Mouse (Mus musculus) testis, adult 2 months (tissue): ENCODE measurements around the gene Gm11554. TPM values are rescaled to one million over a fixed set of nuclear protein-coding genes. Genes with fewer than 3 reads are reported as not detected.
"Not testable (repeated sequence)": the region's sequence is repeated elsewhere in the genome, so short reads cannot be mapped to it uniquely, and the experiment has no call there.

Source experiments
- H3K27ac ChIP-seq: fragments of 200-500 bp; 2 replicates; pipeline ENCODE4 v1.5.1; 2012; ENCODE audit warnings: low read depth, low read length; ENCODE audit not compliant: control insufficient read depth, insufficient read depth
- H3K27me3 ChIP-seq: fragments of 200-500 bp; 2 replicates; pipeline ENCODE4 v1.6.1; 2012; ENCODE audit warnings: mild to moderate bottlenecking, low read length, moderate library complexity; ENCODE audit not compliant: control insufficient read depth, insufficient read depth
- H3K36me3 ChIP-seq: fragments of 200-500 bp; 2 replicates; pipeline ENCODE4 v1.6.1; 2012; ENCODE audit warnings: mild to moderate bottlenecking, low read length; ENCODE audit not compliant: control insufficient read depth, insufficient read depth
- H3K4me1 ChIP-seq: fragments of 200-500 bp; 2 replicates; pipeline ENCODE4 v1.6.1; 2012; ENCODE audit warnings: low read length; ENCODE audit not compliant: control insufficient read depth, insufficient read depth
- H3K4me3 ChIP-seq: fragments of 200-500 bp; 2 replicates; pipeline ENCODE4 v1.5.1; 2012; ENCODE audit warnings: low read depth, mild to moderate bottlenecking, low read length, moderate library complexity, mixed read lengths; ENCODE audit not compliant: control insufficient read depth
- CTCF ChIP-seq: fragments of 200-500 bp; IDR thresholded peaks from 2 replicates; pipeline ENCODE4 v1.5.1; 2012; ENCODE audit warnings: low read depth, mild to moderate bottlenecking, inconsistent platforms, low read length, moderate library complexity; ENCODE audit not compliant: control insufficient read depth, insufficient read depth, insufficient replicate concordance
- POLR2A ChIP-seq: fragments of 200-500 bp; IDR thresholded peaks from 2 replicates; pipeline ENCODE4 v1.6.1; 2012; ENCODE audit warnings: low read depth, mild to moderate bottlenecking, inconsistent platforms, low read length, moderate library complexity; ENCODE audit not compliant: control insufficient read depth
- polyA plus RNA-seq: library from polyadenylated mRNA; depleted of rRNA; stranded (reverse); fragments of >200 nt; gene quantifications from 2 replicates; pipeline ENCODE4 v1.2.3, GENCODE M21; 2012; rRNA removed

Gm11554 gene
- polyA plus RNA-seq, 1 experiment: not detected

DNA sequence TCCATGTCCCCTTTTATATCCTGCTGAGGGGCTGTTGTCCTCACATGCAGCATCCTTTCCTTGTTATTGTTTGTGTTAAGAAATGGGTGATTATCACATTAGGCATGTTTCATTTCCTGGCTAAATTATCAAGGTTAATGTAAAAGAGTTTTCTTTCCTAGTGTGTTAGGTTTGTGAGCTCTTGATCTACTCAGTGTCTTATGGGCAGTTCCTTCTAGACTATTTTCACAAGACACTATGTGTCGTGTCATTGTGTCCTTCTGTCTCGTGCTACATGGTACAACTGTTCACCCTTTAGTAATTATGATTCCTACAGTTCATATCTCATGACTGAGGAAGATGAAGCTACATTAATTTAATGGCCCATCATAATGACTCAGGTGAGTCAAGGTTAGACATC is 10.9 kb downstream of the Gm11554 start, which contains the start of gene Gm11596:
Gm11596 (minus strand) TSS at position 101 of the 400 bp plus-strand sequence.
- H3K4me3 ChIP-seq: no peak within 1 kb of the TSS
- no peak for TF ChIP-seq CTCF
- no peaks in the 10 kb centered on the region for H3K27me3 ChIP-seq
- no peaks in the 10 kb centered on the region for H3K4me1 ChIP-seq
- no peaks in the 10 kb centered on the region for H3K36me3 ChIP-seq
- no peak within 1 kb of the TSS for H3K27ac ChIP-seq

- not testable (repeated sequence) for H3K27ac ChIP-seq
These were observed 19.3 kb downstream of the Gm11554 start, which contains the start of gene Krtap4-9 for GRCm38 (mm10) chr11:99784900-99785299. Gene Krtap4-9, plus strand, starts transcription at chr11:99785200.

DNA sequence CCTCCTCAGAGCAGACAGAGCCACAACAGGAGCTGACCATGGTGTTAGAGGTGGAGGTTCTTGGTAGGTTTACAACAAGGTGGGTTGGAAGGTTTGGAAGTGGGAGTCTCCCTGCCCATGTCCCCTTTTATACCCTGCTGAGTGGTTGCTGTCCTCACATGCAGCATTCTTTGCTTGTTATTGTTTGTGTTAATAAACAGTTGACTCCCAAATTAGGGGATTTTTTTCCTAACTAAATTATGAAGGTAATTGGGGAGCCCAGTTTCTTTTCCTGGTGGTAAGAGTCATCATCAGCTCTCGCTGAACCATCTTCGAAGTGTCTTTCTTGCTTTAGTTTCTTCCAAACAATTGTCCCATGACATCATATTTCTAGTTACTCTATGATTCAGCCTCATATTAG is 23.6 kb downstream of the Gm11554 start, which contains the start of gene Krtap4-8:
Krtap4-8 (minus strand) TSS at position 101 of the 400 bp plus-strand sequence.
- TF ChIP-seq CTCF (no peak), POLR2A (no peak)
- Histone ChIP-seq H3K4me3 (no peak within 1 kb of the TSS), H3K4me1 (no peaks in the 10 kb centered on the region), H3K27ac (no peak within 1 kb of the TSS), H3K36me3 (no peaks in the 10 kb centered on the region), H3K27me3 (no peaks in the 10 kb centered on the region)

More at GRCm38 (mm10) chr11:99784900-99785299, 19.3 kb downstream of the Gm11554 start, which contains the start of gene Krtap4-9:
- H3K36me3 ChIP-seq, H3K27me3 ChIP-seq, H3K4me1 ChIP-seq, H3K4me3 ChIP-seq: not testable (repeated sequence)

DNA sequence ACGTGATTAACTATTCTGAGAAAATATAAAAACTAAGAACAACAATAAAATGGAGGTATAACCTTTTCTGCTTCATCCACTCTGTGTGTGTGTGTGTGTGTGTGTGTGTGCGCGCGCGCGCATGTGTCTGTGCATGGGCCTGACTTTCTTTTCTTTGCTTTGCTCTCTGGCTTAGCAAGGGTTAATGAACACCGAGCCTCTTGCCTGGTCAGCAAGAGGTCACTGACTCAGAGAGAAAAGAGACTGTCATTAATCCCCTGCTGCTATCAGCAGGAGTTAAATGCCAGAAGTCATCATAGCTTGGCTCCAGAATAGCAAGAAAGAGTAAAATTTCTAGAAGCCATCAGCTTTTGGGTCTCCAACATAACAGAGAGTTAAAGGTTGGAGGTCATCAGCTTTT is 25.8 kb downstream of the Gm11554 start:
- H3K4me3 ChIP-seq: no peak overlapping the region

DNA sequence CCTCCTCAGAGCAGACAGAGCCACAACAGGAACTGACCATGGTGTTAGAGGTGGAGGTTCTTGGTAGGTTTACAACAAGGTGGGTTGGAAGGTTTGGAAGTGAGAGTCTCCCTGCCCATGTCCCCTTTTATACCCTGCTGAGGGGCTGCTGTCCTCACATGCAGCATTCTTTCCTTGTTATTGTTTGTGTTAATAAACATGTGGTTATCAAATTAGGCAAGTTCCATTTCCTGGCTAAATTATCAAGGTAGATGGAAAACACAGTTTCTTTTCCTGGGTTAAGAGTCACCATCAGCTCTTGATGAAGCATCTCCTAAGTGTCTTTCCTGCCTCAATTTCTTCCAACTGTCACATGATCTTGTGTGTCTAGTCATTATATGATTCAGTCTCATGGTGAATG is 31.4 kb downstream of the Gm11554 start, which contains the start of gene Gm11595:
Gm11595 (minus strand) TSS at position 101 of the 400 bp plus-strand sequence.
- not testable (repeated sequence) for H3K27ac ChIP-seq, H3K4me3 ChIP-seq, H3K27me3 ChIP-seq, H3K36me3 ChIP-seq, H3K4me1 ChIP-seq

More for the DNA sequence above, 25.8 kb downstream of the Gm11554 start:
- Histone ChIP-seq H3K36me3 (no peaks in the 10 kb centered on the region), H3K27me3 (no peaks in the 10 kb centered on the region), H3K4me1 (no peaks in the 10 kb centered on the region), H3K27ac (no peak overlapping the region)
- TF ChIP-seq POLR2A (no peak), CTCF (no peak)

- no peaks in the 10 kb centered on the region for H3K4me1 ChIP-seq
These were observed 35.8 kb downstream of the Gm11554 start for GRCm38 (mm10) chr11:99768410-99768809.

DNA sequence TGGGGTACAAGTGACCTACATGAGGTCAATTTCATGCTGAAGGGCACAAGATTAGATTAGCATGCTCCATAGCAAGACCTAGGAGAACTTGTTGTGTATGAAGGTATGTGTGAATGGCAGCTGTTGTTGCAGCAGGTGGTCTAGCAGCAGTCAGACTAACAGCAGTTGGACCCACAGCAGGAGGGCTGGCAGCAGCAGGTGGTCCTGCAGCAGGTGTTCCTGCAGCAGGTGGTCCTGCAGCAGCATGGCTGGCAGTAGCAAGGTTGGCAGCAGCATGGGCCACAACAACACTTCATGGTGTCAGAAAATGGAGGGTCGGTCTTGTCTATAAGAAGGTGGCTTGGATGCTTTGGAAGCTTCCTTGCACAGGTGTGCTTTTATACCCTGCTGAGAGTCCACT is 45.4 kb downstream of the Gm11554 start:
- H3K27ac ChIP-seq: no peak overlapping the region
- H3K27me3 ChIP-seq: no peaks in the 10 kb centered on the region
- H3K4me1 ChIP-seq: no peaks in the 10 kb centered on the region
- H3K4me3 ChIP-seq: no peak overlapping the region
- TF ChIP-seq POLR2A (no peak), CTCF (no peak)
- no peaks in the 10 kb centered on the region for H3K36me3 ChIP-seq

More at GRCm38 (mm10) chr11:99768410-99768809, 35.8 kb downstream of the Gm11554 start:
- Histone ChIP-seq H3K36me3 (no peaks in the 10 kb centered on the region), H3K4me3 (no peak overlapping the region), H3K27me3 (no peaks in the 10 kb centered on the region), H3K27ac (no peak overlapping the region)
- TF ChIP-seq POLR2A (no peak), CTCF (no peak)

Other genes starting within 250 kb of the Gm11554 start
- not detected in 2 replicates for gene Krtap3-2, start 247.6 kb downstream of the Gm11554 start, polyA plus RNA-seq
- gene Gm11939, start 245.0 kb downstream of the Gm11554 start, polyA plus RNA-seq: not detected in 2 replicates
- 0.48 TPM in 1 of 2 replicates, not detected in the other for gene Krtap3-1, start 237.8 kb downstream of the Gm11554 start, polyA plus RNA-seq
- not detected in 2 replicates for gene Krtap1-5, start 223.4 kb downstream of the Gm11554 start, polyA plus RNA-seq
- not detected in 2 replicates for gene Krtap1-4, start 220.8 kb downstream of the Gm11554 start, polyA plus RNA-seq
- 0.12 TPM in 1 of 2 replicates, not detected in the other for gene Krtap1-3, start 213.1 kb downstream of the Gm11554 start, polyA plus RNA-seq
- not detected in 2 replicates for gene Krtap9-3, start 206.3 kb downstream of the Gm11554 start, polyA plus RNA-seq
- gene Gm11938, start 201.1 kb downstream of the Gm11554 start, polyA plus RNA-seq: not detected in 2 replicates
- not detected in 2 replicates for gene Gm11937, start 194.3 kb downstream of the Gm11554 start, polyA plus RNA-seq
- gene Krtap2-4, start 189.6 kb downstream of the Gm11554 start, polyA plus RNA-seq: 0.13 and 0.26 TPM in 2 replicates
- not detected in 2 replicates for gene Gm11562, start 184.0 kb downstream of the Gm11554 start, polyA plus RNA-seq
- not detected in 2 replicates for gene Krtap4-1, start 176.2 kb downstream of the Gm11554 start, polyA plus RNA-seq
- not detected in 2 replicates for gene Krtap4-2, start 169.4 kb downstream of the Gm11554 start, polyA plus RNA-seq
- gene Krtap4-7, start 160.4 kb downstream of the Gm11554 start, polyA plus RNA-seq: not detected in 2 replicates
- gene Gm11555, start 154.2 kb downstream of the Gm11554 start, polyA plus RNA-seq: not detected in 2 replicates
- not detected in 2 replicates for gene Gm11563, start 145.5 kb downstream of the Gm11554 start, polyA plus RNA-seq
- gene Krtap4-6, start 138.5 kb downstream of the Gm11554 start, polyA plus RNA-seq: 0.15 TPM in 1 of 2 replicates, not detected in the other
- not detected in 2 replicates for gene Gm14190, start 113.7 kb downstream of the Gm11554 start, polyA plus RNA-seq
- not detected in 2 replicates for gene Gm14180, start 70.2 kb downstream of the Gm11554 start, polyA plus RNA-seq
- gene Gm11595, start 31.5 kb downstream of the Gm11554 start, polyA plus RNA-seq: not detected in 2 replicates
- not detected in 2 replicates for gene Krtap4-8, start 23.7 kb downstream of the Gm11554 start, polyA plus RNA-seq
- gene Krtap4-9, start 19.2 kb downstream of the Gm11554 start, polyA plus RNA-seq: not detected in 2 replicates
- not detected in 2 replicates for gene Gm11596, start 11.0 kb downstream of the Gm11554 start, polyA plus RNA-seq
- not detected in 2 replicates for gene Gm11569, start 5.5 kb downstream of the Gm11554 start, polyA plus RNA-seq
- 0.14 and 0.28 TPM in 2 replicates for gene Krtap4-13, start 5.4 kb upstream of the Gm11554 start, polyA plus RNA-seq
- gene Gm11564, start 11.2 kb upstream of the Gm11554 start, polyA plus RNA-seq: 0.22 and 0.34 TPM in 2 replicates
- gene 2300003K06Rik, start 33.6 kb upstream of the Gm11554 start, polyA plus RNA-seq: not detected in 2 replicates
- gene Krtap4-16, start 47.2 kb upstream of the Gm11554 start, polyA plus RNA-seq: not detected in 2 replicates
- gene Gm11568, start 53.5 kb upstream of the Gm11554 start, polyA plus RNA-seq: not detected in 2 replicates
- not detected in 2 replicates for gene Gm11559, start 60.0 kb upstream of the Gm11554 start, polyA plus RNA-seq
- not detected in 2 replicates for gene Krtap9-1, start 68.9 kb upstream of the Gm11554 start, polyA plus RNA-seq
- not detected in 2 replicates for gene Gm11567, start 74.7 kb upstream of the Gm11554 start, polyA plus RNA-seq
- not detected in 2 replicates for gene Krtap31-1, start 103.5 kb upstream of the Gm11554 start, polyA plus RNA-seq
- 3.6 and 3.9 TPM in 2 replicates for gene Gm11565, start 110.3 kb upstream of the Gm11554 start, polyA plus RNA-seq
- gene Krtap31-2, start 131.8 kb upstream of the Gm11554 start, polyA plus RNA-seq: not detected in 2 replicates
- gene Krtap9-5, start 144.0 kb upstream of the Gm11554 start, polyA plus RNA-seq: not detected in 2 replicates
- gene Krtap29-1, start 174.6 kb upstream of the Gm11554 start, polyA plus RNA-seq: 0.24 TPM in 1 of 2 replicates, not detected in the other
- 0.06 and 0.12 TPM in 2 replicates for gene Krtap16-1, start 182.2 kb upstream of the Gm11554 start, polyA plus RNA-seq
- gene Krtap17-1, start 189.5 kb upstream of the Gm11554 start, polyA plus RNA-seq: 1.8 and 2.0 TPM in 2 replicates
- not detected in 2 replicates for gene Krt33a, start 211.8 kb upstream of the Gm11554 start, polyA plus RNA-seq
- not detected in 2 replicates for gene Krt33b, start 225.4 kb upstream of the Gm11554 start, polyA plus RNA-seq
- not detected in 2 replicates for gene Krt34, start 237.1 kb upstream of the Gm11554 start, polyA plus RNA-seq
- gene Krt31, start 246.1 kb upstream of the Gm11554 start, polyA plus RNA-seq: 0.12 and 0.18 TPM in 2 replicates